Mouse (Mus musculus): Measurements from ENCODE around the gene Ddx42. TPM values are rescaled to one million over a fixed set of nuclear protein-coding genes. Genes with fewer than 3 reads are reported as not detected.
"Not testable (repeated sequence)": the region's sequence is repeated elsewhere in the genome, so short reads cannot be mapped to it uniquely, and the experiment has no call there.

Ddx42 gene
- polyA plus RNA-seq, 1 experiment from 2014 or later: 21.3 TPM

- Histone ChIP-seq H3K36me3 (replicated peaks) (peaks cover 88% of the 10 kb centered on the region), H3K9ac (no peak within 1 kb of the TSS), H3K4me3 (replicated peaks) (no peak within 1 kb of the TSS), H3K4me2 (no peak within 1 kb of the TSS), H3K4me1 (replicated peaks) (peaks cover 27% of the 10 kb centered on the region), H3K27ac (replicated peaks) (peak within 1 kb of the TSS; percentile 8; the same call in 1 of the 2 replicates), H3K9me3 (replicated peaks) (no peaks in the 10 kb centered on the region), H3K27me3 (no peaks in the 10 kb centered on the region)
- no peak for ATAC-seq (ENCODE audit: insufficient read depth)
- WGBS (ENCODE audit: insufficient replicate concordance): 47% methylated on average over 5 of the region's 5 CpGs
These were observed 14.6 kb upstream of the Ddx42 start, which contains the start of gene Strada for GRCm38 (mm10) chr11:106202123-106202465. Strada (minus strand) TSS chr11:106202168.

GRCm38 (mm10) chr11:106212771-106213170 is 4.0 kb upstream of the Ddx42 start:
- peaks cover 17% of the 10 kb centered on the region for H3K4me1 ChIP-seq (replicated peaks)
- no peak for ATAC-seq (ENCODE audit: insufficient read depth)
- H3K9me3 ChIP-seq (replicated peaks): no peaks in the 10 kb centered on the region
- H3K9ac ChIP-seq: no peak overlapping the region
- 80% methylated on average over 8 of the region's 8 CpGs for WGBS (ENCODE audit: insufficient replicate concordance)
- H3K27me3 ChIP-seq: no peaks in the 10 kb centered on the region
- H3K4me3 ChIP-seq (replicated peaks): no peak overlapping the region
- no peak overlapping the region for H3K4me2 ChIP-seq
- peaks cover 55% of the 10 kb centered on the region for H3K36me3 ChIP-seq (replicated peaks)
- no peak overlapping the region for H3K27ac ChIP-seq (replicated peaks)

- Histone ChIP-seq H3K4me3 (replicated peaks) (peak overlapping the region; percentile 99), H3K4me1 (replicated peaks) (peaks cover 28% of the 10 kb centered on the region), H3K27me3 (no peaks in the 10 kb centered on the region), H3K36me3 (replicated peaks) (peaks cover 35% of the 10 kb centered on the region), H3K4me2 (peak overlapping the region; percentile 81), H3K27ac (replicated peaks) (peak overlapping the region; percentile 100), H3K9ac (peak overlapping the region; percentile 99), H3K9me3 (replicated peaks) (no peaks in the 10 kb centered on the region)
- no peak for ATAC-seq (ENCODE audit: insufficient read depth)
- 75% methylated on average over 5 of the region's 5 CpGs for WGBS (ENCODE audit: insufficient replicate concordance)
These were observed 1.9 kb upstream of the Ddx42 start for GRCm38 (mm10) chr11:106214856-106215255.

- H3K9ac ChIP-seq: peak overlapping the region; percentile 99
- ATAC-seq (ENCODE audit: insufficient read depth): no peak
- peaks cover 32% of the 10 kb centered on the region for H3K4me1 ChIP-seq (replicated peaks)
- peak overlapping the region; percentile 81 for H3K4me2 ChIP-seq
- H3K27me3 ChIP-seq: no peaks in the 10 kb centered on the region
- peaks cover 29% of the 10 kb centered on the region for H3K36me3 ChIP-seq (replicated peaks)
- H3K4me3 ChIP-seq (replicated peaks): peak overlapping the region; percentile 99
- H3K9me3 ChIP-seq (replicated peaks): no peaks in the 10 kb centered on the region
- WGBS (ENCODE audit: insufficient replicate concordance): 12% methylated on average over 7 of the region's 7 CpGs
- peak overlapping the region; percentile 100 for H3K27ac ChIP-seq (replicated peaks)
These were observed 1.3 kb upstream of the Ddx42 start for GRCm38 (mm10) chr11:106215450-106215859.

GRCm38 (mm10) chr11:106215927-106216729 is 598 bp upstream of the Ddx42 start, which contains the start of gene Ccdc47:
Ccdc47 (minus strand) TSS chr11:106216344.
- H3K9me3 ChIP-seq (replicated peaks): no peaks in the 10 kb centered on the region
- peak within 1 kb of the TSS; percentile 99 for H3K9ac ChIP-seq
- H3K27me3 ChIP-seq: no peaks in the 10 kb centered on the region
- H3K4me3 ChIP-seq (replicated peaks): peak within 1 kb of the TSS; percentile 99
- ATAC-seq (ENCODE audit: insufficient read depth): peak; percentile 93
- peak within 1 kb of the TSS; percentile 100 for H3K27ac ChIP-seq (replicated peaks)
- WGBS (ENCODE audit: insufficient replicate concordance): under 1% methylated on average over 46 of the region's 46 CpGs
- peak within 1 kb of the TSS; percentile 81 for H3K4me2 ChIP-seq
- peaks cover 37% of the 10 kb centered on the region for H3K4me1 ChIP-seq (replicated peaks)
- peaks cover 23% of the 10 kb centered on the region for H3K36me3 ChIP-seq (replicated peaks)

GRCm38 (mm10) chr11:106220603-106221002 is 3.9 kb downstream of the Ddx42 start:
- Histone ChIP-seq H3K9me3 (replicated peaks) (no peaks in the 10 kb centered on the region), H3K4me3 (replicated peaks) (no peak overlapping the region), H3K27me3 (no peaks in the 10 kb centered on the region), H3K4me2 (no peak overlapping the region), H3K4me1 (replicated peaks) (peaks cover 26% of the 10 kb centered on the region), H3K36me3 (replicated peaks) (peaks cover 19% of the 10 kb centered on the region), H3K27ac (replicated peaks) (no peak overlapping the region), H3K9ac (no peak overlapping the region)
- 80% methylated on average over 3 of the region's 3 CpGs for WGBS (ENCODE audit: insufficient replicate concordance)
- ATAC-seq (ENCODE audit: insufficient read depth): no peak

- not testable (repeated sequence) for H3K4me1 ChIP-seq (replicated peaks); H3K9ac ChIP-seq; ATAC-seq (ENCODE audit: insufficient read depth); H3K9me3 ChIP-seq (replicated peaks); H3K27me3 ChIP-seq; H3K4me2 ChIP-seq; H3K4me3 ChIP-seq (replicated peaks); H3K27ac ChIP-seq (replicated peaks)
- peaks cover 80% of the 10 kb centered on the region for H3K36me3 ChIP-seq (replicated peaks)
- WGBS (ENCODE audit: insufficient replicate concordance): 74% methylated on average over 8 of the region's 8 CpGs
These were observed 17.3 kb downstream of the Ddx42 start for GRCm38 (mm10) chr11:106233978-106234377.

GRCm38 (mm10) chr11:106246834-106247233 is 30.1 kb downstream of the Ddx42 start:
- Histone ChIP-seq H3K9me3 (replicated peaks) (0 out of 2 replicates have a peak, but pooled peaks cover 4% of the 10 kb centered on the region), H3K4me3 (replicated peaks) (no peak overlapping the region), H3K4me1 (replicated peaks) (no peaks in the 10 kb centered on the region), H3K9ac (no peak overlapping the region), H3K4me2 (no peak overlapping the region), H3K36me3 (replicated peaks) (peaks cover 98% of the 10 kb centered on the region), H3K27ac (replicated peaks) (no peak overlapping the region), H3K27me3 (no peaks in the 10 kb centered on the region)
- no peak for ATAC-seq (ENCODE audit: insufficient read depth)
- WGBS (ENCODE audit: insufficient replicate concordance): 72% methylated on average over 1 of the region's 1 CpGs

- Histone ChIP-seq H3K9me3 (replicated peaks) (0 out of 2 replicates have a peak, but pooled peaks cover 4% of the 10 kb centered on the region), H3K36me3 (replicated peaks) (peaks cover 98% of the 10 kb centered on the region), H3K4me3 (replicated peaks) (no peak overlapping the region), H3K4me2 (no peak overlapping the region), H3K27me3 (no peaks in the 10 kb centered on the region), H3K27ac (replicated peaks) (no peak overlapping the region), H3K9ac (no peak overlapping the region), H3K4me1 (replicated peaks) (peaks cover 7% of the 10 kb centered on the region)
- 83% methylated on average over 7 of the region's 7 CpGs for WGBS (ENCODE audit: insufficient replicate concordance)
- ATAC-seq (ENCODE audit: insufficient read depth): no peak
These were observed 32.6 kb downstream of the Ddx42 start for GRCm38 (mm10) chr11:106249326-106249725.

- H3K36me3 ChIP-seq (replicated peaks): peaks cover 71% of the 10 kb centered on the region
- no peak overlapping the region for H3K27ac ChIP-seq (replicated peaks)
- 10% methylated on average over 2 of the region's 2 CpGs for WGBS (ENCODE audit: insufficient replicate concordance)
- H3K27me3 ChIP-seq: no peaks in the 10 kb centered on the region
- H3K9me3 ChIP-seq (replicated peaks): no peaks in the 10 kb centered on the region
- no peak for ATAC-seq (ENCODE audit: insufficient read depth)
- peak overlapping the region; percentile 90 for H3K4me2 ChIP-seq
- H3K9ac ChIP-seq: peak overlapping the region; percentile 89
- H3K4me3 ChIP-seq (replicated peaks): peak overlapping the region; percentile 88
- peaks cover 35% of the 10 kb centered on the region for H3K4me1 ChIP-seq (replicated peaks)
These were observed 38.0 kb downstream of the Ddx42 start for GRCm38 (mm10) chr11:106254767-106255166.

- Histone ChIP-seq H3K36me3 (replicated peaks) (peaks cover 70% of the 10 kb centered on the region), H3K4me3 (replicated peaks) (peak overlapping the region; percentile 88), H3K27me3 (no peaks in the 10 kb centered on the region), H3K27ac (replicated peaks) (peak overlapping the region; percentile 85), H3K9ac (peak overlapping the region; percentile 89), H3K4me1 (replicated peaks) (peaks cover 35% of the 10 kb centered on the region), H3K4me2 (peak overlapping the region; percentile 90), H3K9me3 (replicated peaks) (no peaks in the 10 kb centered on the region)
- WGBS (ENCODE audit: insufficient replicate concordance): 2% methylated on average over 22 of the region's 22 CpGs
- ATAC-seq (ENCODE audit: insufficient read depth): no peak
These were observed 38.4 kb downstream of the Ddx42 start for GRCm38 (mm10) chr11:106255174-106255573.
